Mouse (Mus musculus) lung, postnatal 4 days (tissue): ENCODE data around the gene Dll3.

Experiments
- DNase-seq, 2 experiments: peaks; one replicate each; pipeline ENCODE4 v3.0.0; 2021

The Dll3 gene

GRCm38 (mm10) chr7:28301616-28302433 lies at the start of gene Dll3:
Gene Dll3, minus strand, starts transcription at chr7:28302238.
- peak; percentile 71 for DNase-seq

GRCm38 (mm10) chr7:28351676-28352191 lies 49.7 kb upstream of the Dll3 start:
- no peak for DNase-seq

- peak; percentile 98 to 100 for DNase-seq
Observed at GRCm38 (mm10) chr7:28350155-28350883, 48.3 kb upstream of the Dll3 start, which contains the start of gene Rps16. Gene Rps16, plus strand, starts transcription at chr7:28350652.

GRCm38 (mm10) chr7:28348601-28349000 lies 46.6 kb upstream of the Dll3 start:
- no peak for DNase-seq

GRCm38 (mm10) chr7:28347746-28348145 lies 45.7 kb upstream of the Dll3 start:
- DNase-seq, result no peak

GRCm38 (mm10) chr7:28344637-28345036 lies 42.6 kb upstream of the Dll3 start:
- DNase-seq, result peak in 1 of 2 experiments; percentile 66

GRCm38 (mm10) chr7:28341381-28341780 lies 39.3 kb upstream of the Dll3 start:
- DNase-seq, result no peak

GRCm38 (mm10) chr7:28339213-28339917 lies 37.3 kb upstream of the Dll3 start:
- DNase-seq, result peak; percentile 68 to 72

GRCm38 (mm10) chr7:28338108-28338998 lies 36.3 kb upstream of the Dll3 start, which contains the start of gene Supt5:
Gene Supt5, minus strand, starts transcription at chr7:28338746.
- DNase-seq, result peak; percentile 98 to 99

- no peak for DNase-seq
Observed at GRCm38 (mm10) chr7:28335471-28335870, 33.4 kb upstream of the Dll3 start.

- no peak for DNase-seq
Observed at GRCm38 (mm10) chr7:28334534-28334933, 32.5 kb upstream of the Dll3 start.

GRCm38 (mm10) chr7:28328260-28328659 lies 26.2 kb upstream of the Dll3 start:
- no peak for DNase-seq

GRCm38 (mm10) chr7:28326457-28326856 lies 24.4 kb upstream of the Dll3 start:
- no peak for DNase-seq

GRCm38 (mm10) chr7:28325293-28325692 lies 23.3 kb upstream of the Dll3 start:
- DNase-seq, result no peak

- no peak for DNase-seq
Observed at GRCm38 (mm10) chr7:28321974-28322720, 20.1 kb upstream of the Dll3 start.

GRCm38 (mm10) chr7:28318714-28319113 lies 16.7 kb upstream of the Dll3 start:
- no peak for DNase-seq

- DNase-seq, result no peak
Observed at GRCm38 (mm10) chr7:28318036-28318435, 16.0 kb upstream of the Dll3 start.

GRCm38 (mm10) chr7:28311926-28312543 lies 10.0 kb upstream of the Dll3 start, which contains the start of gene Timm50:
Gene Timm50, minus strand, starts transcription at chr7:28312072.
- DNase-seq, result peak; percentile 97 to 98

- DNase-seq, result no peak
Observed at GRCm38 (mm10) chr7:28311151-28311925, 9.3 kb upstream of the Dll3 start.

- no peak for DNase-seq
Observed at GRCm38 (mm10) chr7:28309737-28310136, 7.7 kb upstream of the Dll3 start.
